Mouse (Mus musculus) macrophage (primary cell): ENCODE measurements around the gene Fscn1. TPM values are rescaled to one million over a fixed set of nuclear protein-coding genes. Genes with fewer than 3 reads are reported as not detected.

ENCODE experiments used
- polyA plus RNA-seq: library from polyadenylated mRNA; stranded (reverse); fragments of 250-400 nt; gene quantifications from 3 replicates; pipeline ENCODE4 v1.2.4, GENCODE M21; 2018; ENCODE audit warnings: inconsistent platforms

The Fscn1 gene
- polyA plus RNA-seq, 1 experiment from 2014 or later = 1.8 TPM

Other genes with a start within 250 kb of the Fscn1 start
- gene Tnrc18, start 142.7 kb upstream of the Fscn1 start, polyA plus RNA-seq = 25.5 to 27.5 TPM (median 26.9 TPM) in 3 replicates
- gene Fbxl18, start 64.9 kb upstream of the Fscn1 start, polyA plus RNA-seq = 2.5 to 5.4 TPM (median 3.5 TPM) in 3 replicates
- gene Actb, start 53.6 kb upstream of the Fscn1 start, polyA plus RNA-seq = 4,180 to 7,540 TPM (median 4,195 TPM) in 3 replicates
- gene Rnf216, start 152.7 kb downstream of the Fscn1 start, polyA plus RNA-seq = 21.4 to 26.2 TPM (median 23.3 TPM) in 3 replicates
- not detected in 3 replicates for gene Olfr718-ps1, start 187.2 kb downstream of the Fscn1 start, polyA plus RNA-seq
- gene Rbak, start 220.4 kb downstream of the Fscn1 start, polyA plus RNA-seq = 4.6 to 4.9 TPM (median 4.8 TPM) in 3 replicates
- not detected in 3 replicates for gene Spdye4b, start 220.7 kb downstream of the Fscn1 start, polyA plus RNA-seq